Mouse (Mus musculus): ENCODE results near the gene Slc34a2.

Slc34a2 gene

DNA sequence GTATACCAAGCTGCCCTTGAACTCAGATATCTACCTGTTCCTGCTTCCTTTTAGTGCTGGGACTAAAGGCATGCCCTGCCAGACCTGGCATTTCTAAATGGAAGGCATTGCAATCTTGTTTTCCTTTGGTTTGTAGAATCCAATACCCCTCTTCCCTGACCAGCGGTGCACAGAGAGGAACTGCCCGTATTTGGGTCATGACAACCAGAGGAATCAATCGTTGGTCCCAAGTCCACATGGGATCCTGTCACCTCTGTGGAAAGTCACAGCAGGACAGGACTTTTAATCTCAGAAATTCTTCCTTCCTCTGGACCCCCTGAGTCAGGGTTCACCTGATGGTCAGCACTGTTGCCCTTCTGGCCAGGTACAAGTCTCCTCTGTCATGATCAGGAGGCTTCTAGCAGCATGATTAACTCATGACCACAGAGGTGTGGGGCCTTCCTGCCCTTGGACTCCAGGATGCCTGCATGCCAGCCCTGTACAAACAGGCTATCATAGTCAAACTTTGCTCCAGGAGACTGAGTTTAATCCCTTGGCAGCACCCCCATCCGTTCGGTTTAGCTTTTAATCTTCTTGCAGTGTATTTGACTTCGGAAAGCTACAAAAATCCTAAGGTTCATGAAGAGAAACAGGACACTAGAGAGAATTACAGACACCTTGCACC lies 39.7 kb upstream of the Slc34a2 start:
- no peaks in the 10 kb centered on the region for H3K36me3 ChIP-seq (ENCODE audit: insufficient read depth, low read length)
- TF ChIP-seq CTCF (conservative IDR thresholded peaks at IDR 0.05; ENCODE audit: low read length) = no peak
- no peak for TF ChIP-seq POU5F1 (IDR thresholded peaks at IDR 0.05; ENCODE audit: borderline replicate concordance, low read length)
- no peak for TF ChIP-seq NANOG (IDR thresholded peaks at IDR 0.05; ENCODE audit: borderline replicate concordance, low read length)
- H3K4me3 ChIP-seq (replicated peaks; ENCODE audit: low read length) = no peak overlapping the region
- peaks cover 31% of the 10 kb centered on the region for H3K27me3 ChIP-seq (ENCODE audit: insufficient read depth, low read length)
- H3K9me3 ChIP-seq (ENCODE audit: low read length) = no peaks in the 10 kb centered on the region
- H3K4me1 ChIP-seq (replicated peaks; ENCODE audit: low read depth, low read length) = peaks cover 5% of the 10 kb centered on the region; the same call in 1 of the 2 replicates

- Histone ChIP-seq H3K27me3 (ENCODE audit: insufficient read depth, low read length) (peaks cover 26% of the 10 kb centered on the region), H3K9me3 (ENCODE audit: low read length) (peaks cover 6% of the 10 kb centered on the region), H3K4me1 (replicated peaks; ENCODE audit: low read depth, low read length) (peaks cover 5% of the 10 kb centered on the region; the same call in 1 of the 2 replicates), H3K36me3 (ENCODE audit: insufficient read depth, low read length) (no peaks in the 10 kb centered on the region), H3K4me3 (replicated peaks; ENCODE audit: low read length) (no peak overlapping the region)
- TF ChIP-seq NANOG (IDR thresholded peaks at IDR 0.05; ENCODE audit: borderline replicate concordance, low read length) (no peak), POU5F1 (IDR thresholded peaks at IDR 0.05; ENCODE audit: borderline replicate concordance, low read length) (no peak), CTCF (conservative IDR thresholded peaks at IDR 0.05; ENCODE audit: low read length) (no peak)
These were observed 37.6 kb upstream of the Slc34a2 start for GRCm38 (mm10) chr5:53000169-53000872.

GRCm38 (mm10) chr5:53002599-53003203 lies 35.2 kb upstream of the Slc34a2 start:
- H3K4me3 ChIP-seq (replicated peaks; ENCODE audit: low read length) = no peak overlapping the region
- peaks cover 8% of the 10 kb centered on the region for H3K9me3 ChIP-seq (ENCODE audit: low read length)
- H3K27me3 ChIP-seq (ENCODE audit: insufficient read depth, low read length) = peaks cover 15% of the 10 kb centered on the region
- TF ChIP-seq NANOG (IDR thresholded peaks at IDR 0.05; ENCODE audit: borderline replicate concordance, low read length) (no peak), CTCF (conservative IDR thresholded peaks at IDR 0.05; ENCODE audit: low read length) (no peak), POU5F1 (IDR thresholded peaks at IDR 0.05; ENCODE audit: borderline replicate concordance, low read length) (no peak)
- H3K4me1 ChIP-seq (replicated peaks; ENCODE audit: low read depth, low read length) = no peaks in the 10 kb centered on the region
- no peaks in the 10 kb centered on the region for H3K36me3 ChIP-seq (ENCODE audit: insufficient read depth, low read length)

DNA sequence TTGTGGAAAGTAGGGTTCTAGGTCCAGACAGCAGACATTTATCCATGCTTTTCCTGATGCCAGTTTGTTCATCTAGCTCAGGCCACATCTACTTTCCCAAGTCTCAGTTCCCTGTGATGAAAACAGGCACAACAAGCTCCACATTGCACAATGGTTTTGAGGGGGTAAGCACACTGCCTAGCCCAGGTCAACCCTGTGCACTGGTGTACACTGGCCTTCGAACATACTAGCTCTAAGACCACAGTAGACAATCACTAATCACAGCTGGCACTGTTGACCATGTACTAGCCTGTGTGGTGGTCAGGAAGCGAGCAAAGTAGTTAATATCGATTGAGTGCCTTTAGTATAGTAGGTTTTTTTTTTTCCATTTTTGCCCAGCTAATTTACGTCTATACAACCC lies 34.4 kb upstream of the Slc34a2 start:
- Histone ChIP-seq H3K9me3 (ENCODE audit: low read length) (peaks cover 8% of the 10 kb centered on the region), H3K4me3 (replicated peaks; ENCODE audit: low read length) (no peak overlapping the region), H3K4me1 (replicated peaks; ENCODE audit: low read depth, low read length) (no peaks in the 10 kb centered on the region), H3K36me3 (ENCODE audit: insufficient read depth, low read length) (no peaks in the 10 kb centered on the region), H3K27me3 (ENCODE audit: insufficient read depth, low read length) (peaks cover 10% of the 10 kb centered on the region)
- TF ChIP-seq NANOG (IDR thresholded peaks at IDR 0.05; ENCODE audit: borderline replicate concordance, low read length) = no peak
- TF ChIP-seq POU5F1 (IDR thresholded peaks at IDR 0.05; ENCODE audit: borderline replicate concordance, low read length) = no peak
- TF ChIP-seq CTCF (conservative IDR thresholded peaks at IDR 0.05; ENCODE audit: low read length) = no peak

GRCm38 (mm10) chr5:53003981-53004380 lies 33.9 kb upstream of the Slc34a2 start:
- TF ChIP-seq CTCF (conservative IDR thresholded peaks at IDR 0.05; ENCODE audit: low read length) (no peak), NANOG (IDR thresholded peaks at IDR 0.05; ENCODE audit: borderline replicate concordance, low read length) (no peak), POU5F1 (IDR thresholded peaks at IDR 0.05; ENCODE audit: borderline replicate concordance, low read length) (no peak)
- peaks cover 12% of the 10 kb centered on the region for H3K27me3 ChIP-seq (ENCODE audit: insufficient read depth, low read length)
- no peaks in the 10 kb centered on the region for H3K36me3 ChIP-seq (ENCODE audit: insufficient read depth, low read length)
- H3K4me3 ChIP-seq (replicated peaks; ENCODE audit: low read length) = no peak overlapping the region
- H3K9me3 ChIP-seq (ENCODE audit: low read length) = peaks cover 8% of the 10 kb centered on the region
- no peaks in the 10 kb centered on the region for H3K4me1 ChIP-seq (replicated peaks; ENCODE audit: low read depth, low read length)

DNA sequence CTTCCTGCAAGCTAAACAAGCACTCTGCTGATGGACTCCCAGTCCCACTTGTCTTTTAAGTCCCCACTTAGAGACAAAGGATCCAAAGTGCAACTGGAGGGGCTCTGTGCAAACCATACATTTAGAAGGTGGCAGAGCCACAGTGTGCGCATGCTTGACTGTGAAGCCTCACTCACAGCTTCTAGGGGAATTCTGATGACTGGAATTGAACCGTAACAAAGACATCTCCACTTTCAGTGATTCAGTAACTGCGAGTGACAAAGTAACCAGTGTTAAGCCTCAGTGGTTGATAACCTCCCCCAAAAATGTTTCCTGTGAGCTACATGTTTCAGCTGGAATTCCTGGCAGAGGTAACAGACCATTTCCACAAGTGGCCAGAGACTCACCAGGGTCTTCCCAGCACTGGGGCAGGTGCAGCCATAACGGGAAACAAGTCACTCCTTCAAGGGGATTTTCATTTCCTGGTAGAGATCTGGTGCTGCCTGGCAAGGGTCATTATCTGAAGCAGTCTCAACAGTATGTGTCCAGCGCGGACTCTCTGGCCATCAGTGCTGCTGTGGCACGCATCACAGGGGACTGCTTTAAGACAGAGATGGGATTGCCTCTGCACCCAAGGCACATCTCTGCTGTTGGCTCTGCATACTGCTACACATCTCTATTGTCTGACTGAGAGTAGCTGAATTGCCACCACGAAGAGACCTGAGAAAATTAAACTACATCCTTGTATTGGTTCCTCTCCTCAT lies 28.7 kb upstream of the Slc34a2 start:
- H3K27me3 ChIP-seq (ENCODE audit: insufficient read depth, low read length) = peaks cover 10% of the 10 kb centered on the region
- H3K36me3 ChIP-seq (ENCODE audit: insufficient read depth, low read length) = no peaks in the 10 kb centered on the region
- TF ChIP-seq NANOG (IDR thresholded peaks at IDR 0.05; ENCODE audit: borderline replicate concordance, low read length) (no peak), CTCF (conservative IDR thresholded peaks at IDR 0.05; ENCODE audit: low read length) (no peak), POU5F1 (IDR thresholded peaks at IDR 0.05; ENCODE audit: borderline replicate concordance, low read length) (no peak)
- H3K4me3 ChIP-seq (replicated peaks; ENCODE audit: low read length) = no peak overlapping the region
- peaks cover 8% of the 10 kb centered on the region for H3K9me3 ChIP-seq (ENCODE audit: low read length)
- H3K4me1 ChIP-seq (replicated peaks; ENCODE audit: low read depth, low read length) = no peaks in the 10 kb centered on the region

DNA sequence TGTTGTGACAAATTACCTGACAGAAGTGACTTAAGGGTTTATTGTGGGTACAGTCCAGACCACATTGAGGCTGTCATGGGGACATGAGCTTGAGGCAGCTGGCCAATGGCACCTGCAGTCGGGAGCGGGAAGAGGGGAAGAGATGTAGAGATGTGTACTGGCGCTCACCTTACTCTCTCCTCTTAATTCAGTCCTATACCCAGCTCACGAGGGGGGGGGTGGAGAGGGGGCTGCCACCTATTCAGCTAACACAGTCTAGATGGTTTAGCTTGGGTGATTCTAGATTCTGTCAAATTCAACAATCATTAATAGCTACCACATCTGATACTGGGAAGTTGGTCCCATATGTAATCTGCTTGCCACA lies 28.1 kb upstream of the Slc34a2 start:
- no peak overlapping the region for H3K4me3 ChIP-seq (replicated peaks; ENCODE audit: low read length)
- H3K9me3 ChIP-seq (ENCODE audit: low read length) = peaks cover 8% of the 10 kb centered on the region
- H3K27me3 ChIP-seq (ENCODE audit: insufficient read depth, low read length) = peaks cover 11% of the 10 kb centered on the region
- H3K4me1 ChIP-seq (replicated peaks; ENCODE audit: low read depth, low read length) = no peaks in the 10 kb centered on the region
- TF ChIP-seq NANOG (IDR thresholded peaks at IDR 0.05; ENCODE audit: borderline replicate concordance, low read length) (no peak), CTCF (conservative IDR thresholded peaks at IDR 0.05; ENCODE audit: low read length) (no peak), POU5F1 (IDR thresholded peaks at IDR 0.05; ENCODE audit: borderline replicate concordance, low read length) (no peak)
- no peaks in the 10 kb centered on the region for H3K36me3 ChIP-seq (ENCODE audit: insufficient read depth, low read length)

GRCm38 (mm10) chr5:53011327-53011726 lies 26.6 kb upstream of the Slc34a2 start:
- H3K4me3 ChIP-seq (replicated peaks; ENCODE audit: low read length) = no peak overlapping the region
- peaks cover 12% of the 10 kb centered on the region for H3K27me3 ChIP-seq (ENCODE audit: insufficient read depth, low read length)
- no peaks in the 10 kb centered on the region for H3K4me1 ChIP-seq (replicated peaks; ENCODE audit: low read depth, low read length)
- H3K36me3 ChIP-seq (ENCODE audit: insufficient read depth, low read length) = no peaks in the 10 kb centered on the region
- no peak for TF ChIP-seq POU5F1 (IDR thresholded peaks at IDR 0.05; ENCODE audit: borderline replicate concordance, low read length)
- no peak for TF ChIP-seq NANOG (IDR thresholded peaks at IDR 0.05; ENCODE audit: borderline replicate concordance, low read length)
- no peaks in the 10 kb centered on the region for H3K9me3 ChIP-seq (ENCODE audit: low read length)

Data from E14TG2a.4 (cell line).